Mouse (Mus musculus) 3134 (cell line): ENCODE results near the gene Il34.
A peak's percentile ranks its signal among the peaks of the same experiment; 100 is the strongest.
"Not testable (repeated sequence)": the region's sequence is repeated elsewhere in the genome, so short reads cannot be mapped to it uniquely, and the experiment has no call there.

Source experiments
- DNase-seq: peaks from one replicate; pipeline ENCODE4 v3.0.0-alpha.2; 2011; ENCODE audit warnings: low spot score; ENCODE audit not compliant: insufficient read length; ENCODE audit errors: extremely low read depth

Gene Il34

GRCm38 (mm10) chr8:110811116-110811515, 5.4 kb upstream of the Il34 start:
- no peak for DNase-seq

GRCm38 (mm10) chr8:110810481-110811065, 4.8 kb upstream of the Il34 start:
- no peak for DNase-seq

GRCm38 (mm10) chr8:110809831-110810230, 4.1 kb upstream of the Il34 start:
- peak; percentile 66 for DNase-seq

GRCm38 (mm10) chr8:110808495-110809472, 3.1 kb upstream of the Il34 start:
- DNase-seq, result peak; percentile 77

- DNase-seq, result no peak
Observed at GRCm38 (mm10) chr8:110806146-110806545, 422 bp upstream of the Il34 start.

GRCm38 (mm10) chr8:110804825-110805514, 754 bp downstream of the Il34 start:
- no peak for DNase-seq

- DNase-seq, result no peak
Observed at GRCm38 (mm10) chr8:110803856-110804255, 1.9 kb downstream of the Il34 start.

GRCm38 (mm10) chr8:110802988-110803387, 2.7 kb downstream of the Il34 start:
- no peak for DNase-seq

GRCm38 (mm10) chr8:110797086-110797485, 8.6 kb downstream of the Il34 start:
- DNase-seq, result no peak

GRCm38 (mm10) chr8:110794363-110794965, 11.3 kb downstream of the Il34 start:
- DNase-seq, result peak; percentile 62

- DNase-seq, result peak; percentile 86
Observed at GRCm38 (mm10) chr8:110793936-110794335, 11.8 kb downstream of the Il34 start.

GRCm38 (mm10) chr8:110793511-110793910, 12.2 kb downstream of the Il34 start:
- peak; percentile 90 for DNase-seq

- DNase-seq, result no peak
Observed at GRCm38 (mm10) chr8:110792574-110793200, 13.0 kb downstream of the Il34 start.

- no peak for DNase-seq
Observed at GRCm38 (mm10) chr8:110791164-110791563, 14.6 kb downstream of the Il34 start.

GRCm38 (mm10) chr8:110790270-110790669, 15.5 kb downstream of the Il34 start:
- DNase-seq, result peak; percentile 64

GRCm38 (mm10) chr8:110789571-110789970, 16.2 kb downstream of the Il34 start:
- peak; percentile 73 for DNase-seq

GRCm38 (mm10) chr8:110788981-110789380, 16.7 kb downstream of the Il34 start:
- peak; percentile 97 for DNase-seq

- no peak for DNase-seq
Observed at GRCm38 (mm10) chr8:110787411-110787954, 18.2 kb downstream of the Il34 start.

GRCm38 (mm10) chr8:110786934-110787333, 18.8 kb downstream of the Il34 start:
- no peak for DNase-seq

GRCm38 (mm10) chr8:110786501-110786900, 19.2 kb downstream of the Il34 start:
- DNase-seq, result not testable (repeated sequence)
